Mouse (Mus musculus): Measurements from ENCODE around the gene Brip1. TPM values are rescaled to one million over a fixed set of nuclear protein-coding genes. Genes with fewer than 3 reads are reported as not detected.

Brip1 gene
- total and polyA plus RNA-seq, 2 experiments, result 0.17 to 2.0 TPM

- Histone ChIP-seq H3K4me1 (ENCODE audit: control insufficient read depth, insufficient read depth, low read length) (no peaks in the 10 kb centered on the region), H3K27ac (replicated peaks; ENCODE audit: insufficient read depth, low read depth, low read length) (no peak overlapping the region), H3K79me2 (ENCODE audit: control insufficient read depth, insufficient read depth, low read length) (no peaks in the 10 kb centered on the region), H3K9ac (ENCODE audit: low read depth, low read length) (no peak overlapping the region), H3K27me3 (ENCODE audit: control insufficient read depth, insufficient read depth, low read length) (no peaks in the 10 kb centered on the region), H3K4me3 (ENCODE audit: insufficient read depth, low read depth, low read length) (no peak overlapping the region), H3K36me3 (ENCODE audit: control insufficient read depth, insufficient read depth, low read length) (no peaks in the 10 kb centered on the region)
- DNase-seq (ENCODE audit: extremely low read depth, low read depth, low spot score), result no peak
- WGBS, result 68% methylated on average over 4 of the region's 4 CpGs
- no peak for TF ChIP-seq POLR2A (IDR thresholded peaks at IDR 0.05; ENCODE audit: extremely low read depth, insufficient read depth, low read length)
Measured at GRCm38 (mm10) chr11:86022439-86022838, 178.6 kb downstream of the Brip1 start.

- Histone ChIP-seq H3K4me1 (ENCODE audit: control insufficient read depth, insufficient read depth, low read length) (no peaks in the 10 kb centered on the region), H3K27ac (replicated peaks; ENCODE audit: insufficient read depth, low read depth, low read length) (no peak overlapping the region), H3K4me3 (ENCODE audit: insufficient read depth, low read depth, low read length) (no peak overlapping the region), H3K36me3 (ENCODE audit: control insufficient read depth, insufficient read depth, low read length) (no peaks in the 10 kb centered on the region), H3K27me3 (ENCODE audit: control insufficient read depth, insufficient read depth, low read length) (no peaks in the 10 kb centered on the region), H3K79me2 (ENCODE audit: control insufficient read depth, insufficient read depth, low read length) (no peaks in the 10 kb centered on the region), H3K9ac (ENCODE audit: low read depth, low read length) (no peak overlapping the region)
- TF ChIP-seq POLR2A (IDR thresholded peaks at IDR 0.05; ENCODE audit: extremely low read depth, insufficient read depth, low read length) (no peak), CTCF (IDR thresholded peaks at IDR 0.05; ENCODE audit: low read depth, low read length) (no peak)
- no peak for DNase-seq (ENCODE audit: extremely low read depth, low read depth, low spot score)
- 59% methylated on average over 1 of the region's 1 CpGs for WGBS
Measured at GRCm38 (mm10) chr11:86020033-86020432, 181.0 kb downstream of the Brip1 start.

GRCm38 (mm10) chr11:86016242-86016641, 184.8 kb downstream of the Brip1 start:
- Histone ChIP-seq H3K36me3 (ENCODE audit: control insufficient read depth, insufficient read depth, low read length) (no peaks in the 10 kb centered on the region), H3K27ac (replicated peaks; ENCODE audit: insufficient read depth, low read depth, low read length) (no peak overlapping the region), H3K79me2 (ENCODE audit: control insufficient read depth, insufficient read depth, low read length) (no peaks in the 10 kb centered on the region), H3K4me3 (ENCODE audit: insufficient read depth, low read depth, low read length) (no peak overlapping the region), H3K27me3 (ENCODE audit: control insufficient read depth, insufficient read depth, low read length) (no peaks in the 10 kb centered on the region), H3K9ac (ENCODE audit: low read depth, low read length) (no peak overlapping the region), H3K4me1 (ENCODE audit: control insufficient read depth, insufficient read depth, low read length) (no peaks in the 10 kb centered on the region)
- TF ChIP-seq POLR2A (IDR thresholded peaks at IDR 0.05; ENCODE audit: extremely low read depth, insufficient read depth, low read length), result no peak
- no peak for TF ChIP-seq CTCF (IDR thresholded peaks at IDR 0.05; ENCODE audit: low read depth, low read length)
- no peak for DNase-seq (ENCODE audit: extremely low read depth, low read depth, low spot score)
- WGBS, result 83% methylated on average over 11 of the region's 11 CpGs

GRCm38 (mm10) chr11:86013087-86013486, 187.9 kb downstream of the Brip1 start:
- no peaks in the 10 kb centered on the region for H3K4me1 ChIP-seq (ENCODE audit: control insufficient read depth, insufficient read depth, low read length)
- no peaks in the 10 kb centered on the region for H3K36me3 ChIP-seq (ENCODE audit: control insufficient read depth, insufficient read depth, low read length)
- no peak overlapping the region for H3K27ac ChIP-seq (replicated peaks; ENCODE audit: insufficient read depth, low read depth, low read length)
- H3K79me2 ChIP-seq (ENCODE audit: control insufficient read depth, insufficient read depth, low read length), result no peaks in the 10 kb centered on the region
- DNase-seq (ENCODE audit: extremely low read depth, low read depth, low spot score), result no peak
- TF ChIP-seq CTCF (IDR thresholded peaks at IDR 0.05; ENCODE audit: low read depth, low read length) (no peak), POLR2A (IDR thresholded peaks at IDR 0.05; ENCODE audit: extremely low read depth, insufficient read depth, low read length) (no peak)
- no peaks in the 10 kb centered on the region for H3K27me3 ChIP-seq (ENCODE audit: control insufficient read depth, insufficient read depth, low read length)
- H3K4me3 ChIP-seq (ENCODE audit: insufficient read depth, low read depth, low read length), result no peak overlapping the region
- no peak overlapping the region for H3K9ac ChIP-seq (ENCODE audit: low read depth, low read length)
- 69% methylated on average over 2 of the region's 2 CpGs for WGBS

GRCm38 (mm10) chr11:86010458-86010857, 190.5 kb downstream of the Brip1 start:
- Histone ChIP-seq H3K4me3 (ENCODE audit: insufficient read depth, low read depth, low read length) (no peak overlapping the region), H3K79me2 (ENCODE audit: control insufficient read depth, insufficient read depth, low read length) (no peaks in the 10 kb centered on the region), H3K9ac (ENCODE audit: low read depth, low read length) (no peak overlapping the region), H3K4me1 (ENCODE audit: control insufficient read depth, insufficient read depth, low read length) (no peaks in the 10 kb centered on the region), H3K27ac (replicated peaks; ENCODE audit: insufficient read depth, low read depth, low read length) (no peak overlapping the region), H3K27me3 (ENCODE audit: control insufficient read depth, insufficient read depth, low read length) (no peaks in the 10 kb centered on the region), H3K36me3 (ENCODE audit: control insufficient read depth, insufficient read depth, low read length) (no peaks in the 10 kb centered on the region)
- 92% methylated on average over 4 of the region's 4 CpGs for WGBS
- no peak for DNase-seq (ENCODE audit: extremely low read depth, low read depth, low spot score)
- TF ChIP-seq POLR2A (IDR thresholded peaks at IDR 0.05; ENCODE audit: extremely low read depth, insufficient read depth, low read length) (no peak), CTCF (IDR thresholded peaks at IDR 0.05; ENCODE audit: low read depth, low read length) (no peak)

- H3K4me3 ChIP-seq (ENCODE audit: insufficient read depth, low read depth, low read length), result no peak overlapping the region
- 85% methylated on average over 10 of the region's 10 CpGs for WGBS
- no peaks in the 10 kb centered on the region for H3K4me1 ChIP-seq (ENCODE audit: control insufficient read depth, insufficient read depth, low read length)
- no peak for TF ChIP-seq CTCF (IDR thresholded peaks at IDR 0.05; ENCODE audit: low read depth, low read length)
- TF ChIP-seq POLR2A (IDR thresholded peaks at IDR 0.05; ENCODE audit: extremely low read depth, insufficient read depth, low read length), result no peak
- no peaks in the 10 kb centered on the region for H3K79me2 ChIP-seq (ENCODE audit: control insufficient read depth, insufficient read depth, low read length)
- no peak overlapping the region for H3K27ac ChIP-seq (replicated peaks; ENCODE audit: insufficient read depth, low read depth, low read length)
- H3K9ac ChIP-seq (ENCODE audit: low read depth, low read length), result no peak overlapping the region
- H3K36me3 ChIP-seq (ENCODE audit: control insufficient read depth, insufficient read depth, low read length), result no peaks in the 10 kb centered on the region
- H3K27me3 ChIP-seq (ENCODE audit: control insufficient read depth, insufficient read depth, low read length), result no peaks in the 10 kb centered on the region
- DNase-seq (ENCODE audit: extremely low read depth, low read depth, low spot score), result no peak
Measured at GRCm38 (mm10) chr11:86008211-86008905, 192.6 kb downstream of the Brip1 start.

Other genes with a start within 250 kb of the Brip1 start
- gene Ints2, start 56.4 kb upstream of the Brip1 start, total RNA-seq (2014; rRNA removed), result 3.2 and 3.7 TPM in 2 replicates
- 2.0 and 3.4 TPM in 2 replicates for gene Ints2, start 56.4 kb upstream of the Brip1 start, polyA plus RNA-seq (2012; rRNA removed)
- 27.8 and 36.4 TPM in 2 replicates for gene Med13, start 156.4 kb upstream of the Brip1 start, total RNA-seq (2014; rRNA removed)
- 7.6 and 9.1 TPM in 2 replicates for gene Med13, start 156.4 kb upstream of the Brip1 start, polyA plus RNA-seq (2012; rRNA removed)